Mouse (Mus musculus): ENCODE measurements around the gene Kif26a.

DNA sequence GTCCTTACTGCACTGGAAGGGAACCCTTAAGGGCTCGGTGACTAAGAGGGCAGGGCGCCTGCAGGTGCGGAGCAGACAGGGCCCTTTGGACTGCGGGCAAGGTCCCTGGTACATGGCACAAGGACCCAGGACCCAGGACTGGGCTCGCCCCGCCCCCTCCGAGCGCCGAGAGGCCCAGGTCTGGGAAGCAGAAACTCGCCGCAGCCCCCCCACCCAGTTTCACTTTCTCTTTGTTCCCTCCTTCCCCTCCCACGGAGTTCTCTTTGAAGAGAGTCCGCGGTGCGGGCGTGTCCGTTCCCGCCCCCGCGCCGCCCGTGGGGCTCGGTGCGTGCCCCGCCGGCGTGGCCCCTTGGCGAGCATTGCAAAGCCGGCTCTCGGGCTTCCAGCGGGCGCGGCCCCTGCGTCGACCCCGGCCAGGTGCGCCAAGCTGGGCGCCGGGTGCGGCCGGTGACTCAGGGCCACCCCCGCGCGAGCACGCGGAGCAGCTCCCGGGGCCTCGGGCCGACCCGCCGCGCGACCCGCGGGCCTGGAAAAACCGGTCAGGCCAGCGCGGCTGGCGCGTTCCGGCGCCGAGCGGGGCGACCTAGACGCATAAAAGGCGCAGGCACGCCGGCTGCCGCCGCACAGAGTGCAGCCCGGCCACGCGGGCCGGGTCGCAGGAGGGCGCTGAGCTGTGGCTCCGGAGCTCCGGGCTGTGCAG lies 15.7 kb upstream of the Kif26a start:
- no peak for TF ChIP-seq POLR2A (IDR thresholded peaks at IDR 0.05; ENCODE audit: borderline replicate concordance, control insufficient read depth, low read depth, low read length)
- no peak for TF ChIP-seq CTCF (IDR thresholded peaks at IDR 0.05; ENCODE audit: control insufficient read depth, insufficient read depth, low read length)

Measured in bone marrow, adult 2 months (tissue).